Mouse (Mus musculus) limb, embryonic 12.5 days (tissue): ENCODE data around the gene Etnk1. TPM values are rescaled to one million over a fixed set of nuclear protein-coding genes. Genes with fewer than 3 reads are reported as not detected.
A peak's percentile ranks its signal among the peaks of the same experiment; 100 is the strongest.
"Not testable (repeated sequence)": the region's sequence is repeated elsewhere in the genome, so short reads cannot be mapped to it uniquely, and the experiment has no call there.

Experiments
- ATAC-seq: fragments of 200-750 bp; cut with Nextera tagmentation; 2 replicates; pipeline ENCODE4 v1.8.0; 2017; ENCODE audit warnings: low read depth, moderate TSS enrichment; ENCODE audit not compliant: insufficient number of reproducible peaks, insufficient read depth, low FRiP score, low TSS enrichment
- H3K27ac ChIP-seq: fragments of 300-500 bp; sonication (generic); 2 replicates; pipeline ENCODE4 v1.5.1; 2016; ENCODE audit warnings: mild to moderate bottlenecking, moderate library complexity
- H3K27me3 ChIP-seq: fragments of 300-500 bp; sonication (generic); 2 replicates; pipeline ENCODE4 v1.6.1; 2016; ENCODE audit warnings: mild to moderate bottlenecking, moderate library complexity
- H3K36me3 ChIP-seq: fragments of 300-500 bp; sonication (generic); 2 replicates; pipeline ENCODE4 v1.6.1; 2016; ENCODE audit warnings: mild to moderate bottlenecking, moderate library complexity
- H3K4me1 ChIP-seq: fragments of 300-500 bp; sonication (generic); replicated peaks from 2 replicates; pipeline ENCODE4 v1.6.1; 2016
- H3K4me2 ChIP-seq: fragments of 300-500 bp; sonication (generic); 2 replicates; pipeline ENCODE4 v1.6.1; 2016; ENCODE audit warnings: mild to moderate bottlenecking, moderate library complexity
- H3K4me3 ChIP-seq: fragments of 300-500 bp; sonication (generic); replicated peaks from 2 replicates; pipeline ENCODE4 v1.5.1; 2016; ENCODE audit warnings: mild to moderate bottlenecking
- H3K9ac ChIP-seq: fragments of 300-500 bp; sonication (generic); replicated peaks from 2 replicates; pipeline ENCODE4 v1.6.1; 2016; ENCODE audit warnings: mild to moderate bottlenecking, moderate library complexity
- H3K9me3 ChIP-seq: fragments of 300-500 bp; sonication (generic); 2 replicates; pipeline ENCODE4 v1.6.1; 2016; ENCODE audit warnings: mild to moderate bottlenecking, moderate library complexity
- WGBS: fragments of 180-500 bp; shearing (Covaris S2); methylation state at CpG from one replicate; pipeline ENCODE4 v1.1.7; 2016; 5-methylcytosine and 5-hydroxymethylcytosine counted together
- polyA plus RNA-seq: library from polyadenylated mRNA; unstranded; fragments of >200 nt; fragmentation: Nextera tagmentation; extraction: Ambion mirVana; gene quantifications from 2 replicates; pipeline ENCODE4 v1.2.1, GENCODE M21; 2016

The Etnk1 gene
- polyA plus RNA-seq, 1 experiment from 2014 or later, result 24.2 TPM

GRCm38 (mm10) chr6:143151081-143151995, 15.7 kb upstream of the Etnk1 start:
- H3K36me3 ChIP-seq, H3K27ac ChIP-seq, H3K9me3 ChIP-seq, H3K27me3 ChIP-seq, H3K4me3 ChIP-seq, H3K9ac ChIP-seq, ATAC-seq, H3K4me2 ChIP-seq: not testable (repeated sequence)
- 81% methylated on average over 10 of the region's 10 CpGs for WGBS
- H3K4me1 ChIP-seq, result peaks cover 29% of the 10 kb centered on the region

GRCm38 (mm10) chr6:143152321-143152827, 14.6 kb upstream of the Etnk1 start:
- Histone ChIP-seq H3K4me2 (no peak overlapping the region), H3K27ac (no peak overlapping the region), H3K9ac (no peak overlapping the region), H3K36me3 (no peaks in the 10 kb centered on the region), H3K4me3 (no peak overlapping the region), H3K27me3 (no peaks in the 10 kb centered on the region), H3K4me1 (peaks cover 29% of the 10 kb centered on the region), H3K9me3 (no peaks in the 10 kb centered on the region)
- no peak for ATAC-seq
- 47% methylated on average over 9 of the region's 9 CpGs for WGBS

GRCm38 (mm10) chr6:143153160-143153559, 13.9 kb upstream of the Etnk1 start:
- peaks cover 29% of the 10 kb centered on the region for H3K4me1 ChIP-seq
- H3K27me3 ChIP-seq, result no peaks in the 10 kb centered on the region
- H3K9ac ChIP-seq, result no peak overlapping the region
- H3K27ac ChIP-seq, result no peak overlapping the region
- 9% methylated on average over 2 of the region's 2 CpGs for WGBS
- ATAC-seq, result no peak
- H3K36me3 ChIP-seq, result no peaks in the 10 kb centered on the region
- no peak overlapping the region for H3K4me2 ChIP-seq
- H3K4me3 ChIP-seq, result no peak overlapping the region
- no peaks in the 10 kb centered on the region for H3K9me3 ChIP-seq

- Histone ChIP-seq H3K36me3 (no peaks in the 10 kb centered on the region), H3K9ac (no peak overlapping the region), H3K4me2 (no peak overlapping the region), H3K9me3 (no peaks in the 10 kb centered on the region), H3K4me1 (peaks cover 29% of the 10 kb centered on the region), H3K27me3 (no peaks in the 10 kb centered on the region), H3K27ac (peak overlapping the region; percentile 13; the same call in 1 of the 2 replicates), H3K4me3 (no peak overlapping the region)
- 41% methylated on average over 10 of the region's 10 CpGs for WGBS
- peak; percentile 54; the same call in 1 of the 2 replicates for ATAC-seq
These were observed 13.1 kb upstream of the Etnk1 start for GRCm38 (mm10) chr6:143153751-143154494.

GRCm38 (mm10) chr6:143154885-143155284, 12.1 kb upstream of the Etnk1 start:
- peak overlapping the region; percentile 35; the same call in 1 of the 2 replicates for H3K27ac ChIP-seq

GRCm38 (mm10) chr6:143155996-143156395, 11.0 kb upstream of the Etnk1 start:
- WGBS, result 67% methylated on average over 1 of the region's 1 CpGs

More at GRCm38 (mm10) chr6:143154885-143155284, 12.1 kb upstream of the Etnk1 start:
- Histone ChIP-seq H3K27me3 (no peaks in the 10 kb centered on the region), H3K9me3 (no peaks in the 10 kb centered on the region), H3K36me3 (no peaks in the 10 kb centered on the region), H3K9ac (no peak overlapping the region), H3K4me2 (peak overlapping the region; percentile 6; the same call in 1 of the 2 replicates), H3K4me1 (peaks cover 29% of the 10 kb centered on the region), H3K4me3 (no peak overlapping the region)
- 69% methylated on average over 13 of the region's 13 CpGs for WGBS
- no peak for ATAC-seq

GRCm38 (mm10) chr6:143156684-143157083, 10.3 kb upstream of the Etnk1 start:
- no peaks in the 10 kb centered on the region for H3K9me3 ChIP-seq
- no peak overlapping the region for H3K4me2 ChIP-seq
- H3K4me3 ChIP-seq, result no peak overlapping the region
- no peaks in the 10 kb centered on the region for H3K27me3 ChIP-seq
- WGBS, result 83% methylated on average over 7 of the region's 7 CpGs
- ATAC-seq, result no peak
- H3K36me3 ChIP-seq, result no peaks in the 10 kb centered on the region
- peaks cover 29% of the 10 kb centered on the region for H3K4me1 ChIP-seq
- no peak overlapping the region for H3K27ac ChIP-seq
- no peak overlapping the region for H3K9ac ChIP-seq

More at GRCm38 (mm10) chr6:143155996-143156395, 11.0 kb upstream of the Etnk1 start:
- H3K4me3 ChIP-seq, result no peak overlapping the region
- H3K4me1 ChIP-seq, result peaks cover 29% of the 10 kb centered on the region
- H3K27ac ChIP-seq, result no peak overlapping the region
- no peaks in the 10 kb centered on the region for H3K9me3 ChIP-seq
- no peaks in the 10 kb centered on the region for H3K27me3 ChIP-seq
- ATAC-seq, result no peak
- H3K4me2 ChIP-seq, result no peak overlapping the region
- H3K36me3 ChIP-seq, result no peaks in the 10 kb centered on the region
- H3K9ac ChIP-seq, result no peak overlapping the region

GRCm38 (mm10) chr6:143157401-143157800, 9.6 kb upstream of the Etnk1 start:
- Histone ChIP-seq H3K36me3 (no peaks in the 10 kb centered on the region), H3K27me3 (no peaks in the 10 kb centered on the region), H3K4me3 (no peak overlapping the region), H3K4me2 (no peak overlapping the region), H3K4me1 (peaks cover 27% of the 10 kb centered on the region), H3K27ac (no peak overlapping the region), H3K9me3 (no peaks in the 10 kb centered on the region), H3K9ac (no peak overlapping the region)
- ATAC-seq, result no peak
- 82% methylated on average over 8 of the region's 8 CpGs for WGBS

- H3K4me3 ChIP-seq, result no peak overlapping the region
- no peak overlapping the region for H3K27ac ChIP-seq
- no peak for ATAC-seq
- no peaks in the 10 kb centered on the region for H3K4me1 ChIP-seq
- H3K9me3 ChIP-seq, result no peaks in the 10 kb centered on the region
- no peak overlapping the region for H3K4me2 ChIP-seq
- H3K9ac ChIP-seq, result no peak overlapping the region
- 85% methylated on average over 6 of the region's 6 CpGs for WGBS
- no peaks in the 10 kb centered on the region for H3K36me3 ChIP-seq
- no peaks in the 10 kb centered on the region for H3K27me3 ChIP-seq
These were observed 6.3 kb upstream of the Etnk1 start for GRCm38 (mm10) chr6:143160572-143161231.

GRCm38 (mm10) chr6:143162161-143162877, 4.7 kb upstream of the Etnk1 start:
- no peak overlapping the region for H3K4me3 ChIP-seq
- H3K4me1 ChIP-seq, result no peaks in the 10 kb centered on the region
- H3K9ac ChIP-seq, result no peak overlapping the region
- no peaks in the 10 kb centered on the region for H3K36me3 ChIP-seq
- H3K27ac ChIP-seq, result no peak overlapping the region
- H3K4me2 ChIP-seq, result no peak overlapping the region
- H3K27me3 ChIP-seq, result no peaks in the 10 kb centered on the region
- no peaks in the 10 kb centered on the region for H3K9me3 ChIP-seq
- 52% methylated on average over 11 of the region's 12 CpGs for WGBS
- ATAC-seq, result no peak
